Mouse (Mus musculus): ENCODE results near the gene Smg5. TPM values are rescaled to one million over a fixed set of nuclear protein-coding genes. Genes with fewer than 3 reads are reported as not detected.

Smg5 gene
- polyA plus RNA-seq, 1 experiment from 2014 or later, result 42.0 TPM

DNA sequence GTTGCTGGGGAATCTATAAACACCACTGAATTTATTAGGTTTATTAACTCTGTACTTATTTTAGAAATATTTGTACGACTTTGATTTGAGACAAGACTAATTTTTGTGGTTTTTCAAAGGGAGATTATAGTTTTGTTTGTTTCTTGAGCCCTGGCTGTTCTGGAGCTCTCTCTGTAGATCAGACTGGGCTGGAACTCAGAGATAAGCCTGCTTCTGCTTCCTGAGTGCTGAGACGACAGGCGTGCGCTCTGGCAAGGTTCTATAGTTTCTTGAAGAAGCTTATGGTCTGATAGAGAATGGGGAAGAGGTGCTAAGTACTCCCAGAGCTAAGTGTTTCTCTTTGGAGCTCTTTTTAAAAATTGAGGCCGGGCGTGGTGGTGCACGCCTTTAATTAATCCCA lies 2.3 kb downstream of the Smg5 start:
- Histone ChIP-seq H3K4me3 (ENCODE audit: low read depth, low read length) (no peak overlapping the region), H3K27ac (ENCODE audit: low read depth, low read length) (no peak overlapping the region), H3K4me1 (replicated peaks; ENCODE audit: control insufficient read depth, insufficient read depth, low read length) (peaks cover 8% of the 10 kb centered on the region; the same call in 1 of the 2 replicates), H3K9me3 (ENCODE audit: control insufficient read depth, low read length) (no peaks in the 10 kb centered on the region), H3K36me3 (ENCODE audit: control insufficient read depth, insufficient read depth, low read length) (peaks cover 8% of the 10 kb centered on the region), H3K9ac (ENCODE audit: low read depth, low read length) (no peak overlapping the region), H3K4me2 (replicated peaks; ENCODE audit: low read depth, low read length) (no peak overlapping the region), H3K27me3 (ENCODE audit: control insufficient read depth, insufficient read depth, low read length) (no peaks in the 10 kb centered on the region)
- no peak for DNase-seq (ENCODE audit: low spot score)
- ATAC-seq (ENCODE audit: low FRiP score), result no peak
- whole genome bisulfite sequencing, result 97% methylated on average over 7 of the region's 7 CpGs

- 0 out of 2 replicates have a peak overlapping the region, but pooled peaks have one; percentile 19 for H3K9ac ChIP-seq (ENCODE audit: low read depth, low read length)
- no peaks in the 10 kb centered on the region for H3K27me3 ChIP-seq (ENCODE audit: control insufficient read depth, insufficient read depth, low read length)
- H3K36me3 ChIP-seq (ENCODE audit: control insufficient read depth, insufficient read depth, low read length), result peaks cover 8% of the 10 kb centered on the region
- H3K27ac ChIP-seq (ENCODE audit: low read depth, low read length), result no peak overlapping the region
- ATAC-seq (ENCODE audit: low FRiP score), result no peak
- H3K4me2 ChIP-seq (replicated peaks; ENCODE audit: low read depth, low read length), result no peak overlapping the region
- peaks cover 8% of the 10 kb centered on the region; the same call in 1 of the 2 replicates for H3K4me1 ChIP-seq (replicated peaks; ENCODE audit: control insufficient read depth, insufficient read depth, low read length)
- no peak overlapping the region for H3K4me3 ChIP-seq (ENCODE audit: low read depth, low read length)
- WGBS, result 84% methylated on average over 3 of the region's 3 CpGs
- H3K9me3 ChIP-seq (ENCODE audit: control insufficient read depth, low read length), result no peaks in the 10 kb centered on the region
- no peak for DNase-seq (ENCODE audit: low spot score)
Observed at GRCm38 (mm10) chr3:88339006-88339405, 2.9 kb downstream of the Smg5 start.

GRCm38 (mm10) chr3:88350732-88351131 lies 14.7 kb downstream of the Smg5 start:
- 95% methylated on average over 13 of the region's 13 CpGs for WGBS
- ATAC-seq (ENCODE audit: low FRiP score) (no peak), DNase-seq (ENCODE audit: low spot score) (no peak)
- Histone ChIP-seq H3K4me2 (replicated peaks; ENCODE audit: low read depth, low read length) (no peak overlapping the region), H3K27me3 (ENCODE audit: control insufficient read depth, insufficient read depth, low read length) (no peaks in the 10 kb centered on the region), H3K36me3 (ENCODE audit: control insufficient read depth, insufficient read depth, low read length) (peaks cover 45% of the 10 kb centered on the region), H3K27ac (ENCODE audit: low read depth, low read length) (no peak overlapping the region), H3K9ac (ENCODE audit: low read depth, low read length) (no peak overlapping the region), H3K4me3 (ENCODE audit: low read depth, low read length) (no peak overlapping the region), H3K9me3 (ENCODE audit: control insufficient read depth, low read length) (no peaks in the 10 kb centered on the region), H3K4me1 (replicated peaks; ENCODE audit: control insufficient read depth, insufficient read depth, low read length) (no peaks in the 10 kb centered on the region)

GRCm38 (mm10) chr3:88352907-88353306 lies 16.8 kb downstream of the Smg5 start:
- H3K36me3 ChIP-seq (ENCODE audit: control insufficient read depth, insufficient read depth, low read length), result peaks cover 36% of the 10 kb centered on the region
- DNase-seq (ENCODE audit: low spot score), result no peak

DNA sequence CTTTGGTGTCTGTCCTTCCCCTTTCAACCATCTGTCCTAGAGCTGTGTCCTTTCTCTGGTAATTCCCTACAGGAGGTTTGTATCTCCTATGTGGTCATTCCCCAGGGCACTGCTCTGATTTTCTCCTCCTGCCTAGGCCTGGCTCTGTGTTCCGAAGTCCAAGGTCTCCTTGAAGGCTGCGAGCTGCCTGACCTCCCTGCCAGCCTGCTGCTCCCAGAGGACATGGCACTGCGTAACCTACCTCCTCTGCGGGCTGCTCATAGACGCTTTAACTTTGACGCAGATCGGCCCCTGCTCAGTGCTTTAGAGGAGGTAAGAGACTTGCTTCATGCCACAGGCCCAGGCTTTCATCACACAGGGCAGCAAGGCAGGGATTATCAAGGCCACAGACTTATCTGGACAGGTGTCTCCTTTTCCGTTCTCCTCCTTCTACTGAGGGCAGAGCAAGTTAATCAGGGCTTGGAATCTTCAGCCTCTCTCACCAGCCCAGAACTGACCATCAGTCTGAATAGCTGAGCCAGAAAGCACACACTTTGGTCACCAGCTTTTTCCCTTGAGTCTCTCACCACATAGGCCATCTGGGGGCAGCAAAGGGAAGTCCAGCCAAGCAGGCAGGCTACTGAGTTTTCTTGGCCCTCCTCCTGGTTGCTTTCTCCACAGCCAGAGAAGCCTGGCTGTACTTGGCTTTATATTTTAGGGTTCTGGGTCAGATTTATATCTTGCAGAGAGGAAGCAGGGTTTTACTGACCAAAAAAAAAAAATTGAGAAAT lies 18.5 kb downstream of the Smg5 start:
- H3K9ac ChIP-seq (ENCODE audit: low read depth, low read length), result no peak overlapping the region
- ATAC-seq (ENCODE audit: low FRiP score), result no peak
- H3K27me3 ChIP-seq (ENCODE audit: control insufficient read depth, insufficient read depth, low read length), result no peaks in the 10 kb centered on the region
- H3K4me2 ChIP-seq (replicated peaks; ENCODE audit: low read depth, low read length), result no peak overlapping the region
- DNase-seq (ENCODE audit: low spot score), result no peak
- WGBS, result 96% methylated on average over 8 of the region's 8 CpGs
- H3K9me3 ChIP-seq (ENCODE audit: control insufficient read depth, low read length), result no peaks in the 10 kb centered on the region
- H3K4me1 ChIP-seq (replicated peaks; ENCODE audit: control insufficient read depth, insufficient read depth, low read length), result no peaks in the 10 kb centered on the region
- no peak overlapping the region for H3K27ac ChIP-seq (ENCODE audit: low read depth, low read length)
- peaks cover 30% of the 10 kb centered on the region for H3K36me3 ChIP-seq (ENCODE audit: control insufficient read depth, insufficient read depth, low read length)
- H3K4me3 ChIP-seq (ENCODE audit: low read depth, low read length), result no peak overlapping the region

More at GRCm38 (mm10) chr3:88352907-88353306, 16.8 kb downstream of the Smg5 start:
- Histone ChIP-seq H3K27me3 (ENCODE audit: control insufficient read depth, insufficient read depth, low read length) (no peaks in the 10 kb centered on the region), H3K4me2 (replicated peaks; ENCODE audit: low read depth, low read length) (no peak overlapping the region), H3K9ac (ENCODE audit: low read depth, low read length) (no peak overlapping the region), H3K9me3 (ENCODE audit: control insufficient read depth, low read length) (no peaks in the 10 kb centered on the region), H3K4me3 (ENCODE audit: low read depth, low read length) (no peak overlapping the region), H3K27ac (ENCODE audit: low read depth, low read length) (no peak overlapping the region), H3K4me1 (replicated peaks; ENCODE audit: control insufficient read depth, insufficient read depth, low read length) (no peaks in the 10 kb centered on the region)
- 97% methylated on average over 9 of the region's 9 CpGs for WGBS
- no peak for ATAC-seq (ENCODE audit: low FRiP score)

- Histone ChIP-seq H3K27me3 (ENCODE audit: control insufficient read depth, insufficient read depth, low read length) (no peaks in the 10 kb centered on the region), H3K9ac (ENCODE audit: low read depth, low read length) (no peak overlapping the region), H3K4me1 (replicated peaks; ENCODE audit: control insufficient read depth, insufficient read depth, low read length) (no peaks in the 10 kb centered on the region; the same call in 1 of the 2 replicates), H3K27ac (ENCODE audit: low read depth, low read length) (peak overlapping the region; percentile 48), H3K4me2 (replicated peaks; ENCODE audit: low read depth, low read length) (no peak overlapping the region), H3K4me3 (ENCODE audit: low read depth, low read length) (no peak overlapping the region), H3K36me3 (ENCODE audit: control insufficient read depth, insufficient read depth, low read length) (peaks cover 12% of the 10 kb centered on the region), H3K9me3 (ENCODE audit: control insufficient read depth, low read length) (no peaks in the 10 kb centered on the region)
- DNase-seq (ENCODE audit: low spot score), result no peak
- WGBS, result 69% methylated on average over 5 of the region's 5 CpGs
- ATAC-seq (ENCODE audit: low FRiP score), result peak; percentile 59; the same call in 1 of the 2 replicates
Observed at GRCm38 (mm10) chr3:88359584-88359983, 23.5 kb downstream of the Smg5 start.

DNA sequence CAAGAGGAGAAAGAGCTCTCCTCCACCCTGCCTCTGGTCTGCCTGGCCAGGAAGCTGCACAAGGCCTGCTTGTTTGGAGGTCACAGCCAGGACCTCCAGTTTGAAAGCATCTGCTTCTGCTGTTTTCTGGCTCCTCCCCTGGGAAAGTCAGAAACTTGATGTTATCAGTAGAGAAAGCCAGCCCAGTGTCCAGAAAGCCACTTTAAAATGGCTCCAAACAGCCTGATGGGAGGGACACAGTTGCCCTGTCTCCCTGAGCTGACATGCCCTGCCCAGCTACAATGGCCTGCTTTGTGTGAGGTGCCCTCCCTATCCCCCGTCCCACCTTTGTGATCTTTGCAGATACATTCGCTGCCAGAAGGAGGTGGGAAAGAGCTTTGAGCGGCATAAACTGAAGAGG lies 23.9 kb downstream of the Smg5 start:
- ATAC-seq (ENCODE audit: low FRiP score) (peak; percentile 36; the same call in 1 of the 2 replicates), DNase-seq (ENCODE audit: low spot score) (no peak)
- peaks cover 12% of the 10 kb centered on the region for H3K36me3 ChIP-seq (ENCODE audit: control insufficient read depth, insufficient read depth, low read length)
- H3K9me3 ChIP-seq (ENCODE audit: control insufficient read depth, low read length), result no peaks in the 10 kb centered on the region
- peak overlapping the region; percentile 48 for H3K27ac ChIP-seq (ENCODE audit: low read depth, low read length)
- H3K4me3 ChIP-seq (ENCODE audit: low read depth, low read length), result no peak overlapping the region
- H3K4me2 ChIP-seq (replicated peaks; ENCODE audit: low read depth, low read length), result no peak overlapping the region
- WGBS, result 85% methylated on average over 3 of the region's 3 CpGs
- H3K27me3 ChIP-seq (ENCODE audit: control insufficient read depth, insufficient read depth, low read length), result no peaks in the 10 kb centered on the region
- no peak overlapping the region for H3K9ac ChIP-seq (ENCODE audit: low read depth, low read length)
- no peaks in the 10 kb centered on the region; the same call in 1 of the 2 replicates for H3K4me1 ChIP-seq (replicated peaks; ENCODE audit: control insufficient read depth, insufficient read depth, low read length)

DNA sequence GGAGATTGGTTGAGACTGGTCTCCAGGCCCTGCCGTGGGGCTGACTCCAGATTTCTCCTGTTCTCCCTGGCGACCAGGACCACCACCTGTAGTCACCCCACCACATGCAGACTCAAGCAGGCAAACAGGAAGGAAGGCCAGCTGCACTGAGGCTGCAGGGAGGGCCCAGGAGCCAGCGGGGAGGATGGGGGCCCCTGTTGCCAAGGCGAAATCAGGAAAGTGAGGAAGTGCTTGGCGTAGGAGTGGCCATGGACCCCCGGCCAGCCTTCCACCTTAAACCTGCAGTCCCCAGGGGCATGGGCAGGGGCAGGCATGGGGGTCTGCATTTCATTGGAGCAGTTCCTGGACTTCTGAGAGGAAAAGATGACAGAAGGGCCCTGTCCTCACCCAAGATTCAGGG lies 25.0 kb downstream of the Smg5 start:
- H3K9me3 ChIP-seq (ENCODE audit: control insufficient read depth, low read length), result no peaks in the 10 kb centered on the region
- 83% methylated on average over 5 of the region's 6 CpGs for WGBS

More for the DNA sequence above, 25.0 kb downstream of the Smg5 start:
- Histone ChIP-seq H3K27ac (ENCODE audit: low read depth, low read length) (no peak overlapping the region), H3K27me3 (ENCODE audit: control insufficient read depth, insufficient read depth, low read length) (peaks cover 8% of the 10 kb centered on the region), H3K36me3 (ENCODE audit: control insufficient read depth, insufficient read depth, low read length) (peaks cover 9% of the 10 kb centered on the region), H3K4me2 (replicated peaks; ENCODE audit: low read depth, low read length) (no peak overlapping the region), H3K4me1 (replicated peaks; ENCODE audit: control insufficient read depth, insufficient read depth, low read length) (no peaks in the 10 kb centered on the region; the same call in 1 of the 2 replicates), H3K4me3 (ENCODE audit: low read depth, low read length) (no peak overlapping the region), H3K9ac (ENCODE audit: low read depth, low read length) (no peak overlapping the region)
- no peak for ATAC-seq (ENCODE audit: low FRiP score)
- no peak for DNase-seq (ENCODE audit: low spot score)

Measured in hindbrain, embryonic 11.5 days (tissue).